Mouse (Mus musculus) stomach, postnatal 0 days (tissue): ENCODE measurements around the gene Stn1.

Source experiments
- CTCF ChIP-seq: IDR thresholded peaks from 2 replicates; pipeline ENCODE4 v1.5.1; 2016; ENCODE audit warnings: antibody characterized with exemption, low read depth, mild to moderate bottlenecking, moderate library complexity
- EP300 ChIP-seq: optimal IDR thresholded peaks from 2 replicates; pipeline ENCODE3; 2016; ENCODE audit warnings: antibody characterized with exemption

DNA sequence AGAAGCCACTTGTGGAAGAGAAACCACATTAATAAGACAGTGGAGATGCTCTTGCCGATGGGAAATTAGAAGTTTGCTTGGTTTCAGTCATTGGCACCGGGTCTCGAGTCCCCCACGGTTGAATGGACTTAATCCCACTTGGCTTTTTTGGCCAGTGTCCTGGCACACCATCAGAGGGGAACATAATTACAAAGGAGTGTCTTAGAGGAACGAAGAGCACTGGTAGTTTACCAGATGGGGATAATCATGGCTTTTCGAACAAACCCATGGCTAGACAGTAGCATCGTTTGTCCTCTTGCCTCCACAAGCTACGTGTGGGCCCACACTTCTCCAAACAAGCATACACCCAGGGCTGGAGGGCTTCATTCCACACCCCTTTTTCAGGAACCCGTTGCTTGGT lies 40.0 kb downstream of the Stn1 start:
- TF ChIP-seq CTCF (no peak), EP300 (no peak)
